Mouse (Mus musculus): ENCODE results near the gene Ntrk3. TPM values are rescaled to one million over a fixed set of nuclear protein-coding genes. Genes with fewer than 3 reads are reported as not detected.

Ntrk3 gene
- polyA plus RNA-seq, 1 experiment from 2014 or later: 18.3 TPM

- no peak for ATAC-seq
- H3K36me3 ChIP-seq: no peaks in the 10 kb centered on the region
- 72% methylated on average over 3 of the region's 3 CpGs for whole genome bisulfite sequencing
- no peak overlapping the region for H3K27ac ChIP-seq
- no peaks in the 10 kb centered on the region; the same call in 1 of the 2 replicates for H3K4me1 ChIP-seq (replicated peaks)
- no peaks in the 10 kb centered on the region for H3K27me3 ChIP-seq
- no peaks in the 10 kb centered on the region for H3K9me3 ChIP-seq
- no peak overlapping the region for H3K4me3 ChIP-seq (replicated peaks)
- no peak overlapping the region for H3K4me2 ChIP-seq (replicated peaks)
- H3K9ac ChIP-seq (replicated peaks): no peak overlapping the region
These were observed 468.1 kb downstream of the Ntrk3 start for GRCm38 (mm10) chr7:78269506-78270250.

- Histone ChIP-seq H3K27me3 (no peaks in the 10 kb centered on the region), H3K27ac (no peak overlapping the region), H3K9ac (replicated peaks) (no peak overlapping the region), H3K4me2 (replicated peaks) (no peak overlapping the region), H3K4me3 (replicated peaks) (no peak overlapping the region), H3K36me3 (no peaks in the 10 kb centered on the region), H3K4me1 (replicated peaks) (no peaks in the 10 kb centered on the region; the same call in 1 of the 2 replicates), H3K9me3 (no peaks in the 10 kb centered on the region)
- 0 out of 2 replicates have a peak, but pooled peaks have one; percentile 20 for ATAC-seq
- 7% methylated on average over 1 of the region's 1 CpGs for WGBS
These were observed 470.3 kb downstream of the Ntrk3 start for GRCm38 (mm10) chr7:78267461-78268007.

DNA sequence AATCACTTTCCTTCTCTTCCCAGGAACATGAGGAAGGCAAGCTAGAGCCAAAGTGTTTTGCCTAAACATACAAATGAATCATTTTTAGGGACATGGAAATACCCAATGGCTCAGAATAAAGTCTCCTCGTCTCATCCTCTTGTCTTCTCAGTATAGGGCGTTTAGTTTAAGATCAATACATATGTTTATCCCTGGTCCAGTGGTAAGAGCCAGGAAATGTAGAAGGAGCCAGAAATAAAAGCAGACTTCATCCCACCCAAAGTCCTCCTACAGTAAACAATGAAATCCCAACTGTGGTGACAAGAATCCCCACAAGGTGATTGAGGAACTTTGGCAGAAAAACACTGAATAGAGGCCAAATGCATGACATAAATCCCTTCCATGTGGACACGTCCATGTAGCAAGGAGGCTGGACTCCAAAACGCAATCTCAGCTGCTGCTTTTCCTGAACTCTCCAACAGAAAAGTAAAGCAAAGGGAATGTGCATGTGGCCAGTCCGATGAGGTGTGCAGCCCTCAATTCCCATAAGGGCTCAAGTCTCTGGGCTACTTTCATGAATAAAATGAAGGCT lies 473.3 kb downstream of the Ntrk3 start:
- Histone ChIP-seq H3K36me3 (no peaks in the 10 kb centered on the region), H3K4me2 (replicated peaks) (no peak overlapping the region), H3K9ac (replicated peaks) (no peak overlapping the region), H3K4me1 (replicated peaks) (no peaks in the 10 kb centered on the region; the same call in 1 of the 2 replicates), H3K4me3 (replicated peaks) (no peak overlapping the region), H3K27me3 (no peaks in the 10 kb centered on the region), H3K9me3 (no peaks in the 10 kb centered on the region), H3K27ac (no peak overlapping the region)
- ATAC-seq: no peak
- WGBS: 76% methylated on average over 5 of the region's 5 CpGs

DNA sequence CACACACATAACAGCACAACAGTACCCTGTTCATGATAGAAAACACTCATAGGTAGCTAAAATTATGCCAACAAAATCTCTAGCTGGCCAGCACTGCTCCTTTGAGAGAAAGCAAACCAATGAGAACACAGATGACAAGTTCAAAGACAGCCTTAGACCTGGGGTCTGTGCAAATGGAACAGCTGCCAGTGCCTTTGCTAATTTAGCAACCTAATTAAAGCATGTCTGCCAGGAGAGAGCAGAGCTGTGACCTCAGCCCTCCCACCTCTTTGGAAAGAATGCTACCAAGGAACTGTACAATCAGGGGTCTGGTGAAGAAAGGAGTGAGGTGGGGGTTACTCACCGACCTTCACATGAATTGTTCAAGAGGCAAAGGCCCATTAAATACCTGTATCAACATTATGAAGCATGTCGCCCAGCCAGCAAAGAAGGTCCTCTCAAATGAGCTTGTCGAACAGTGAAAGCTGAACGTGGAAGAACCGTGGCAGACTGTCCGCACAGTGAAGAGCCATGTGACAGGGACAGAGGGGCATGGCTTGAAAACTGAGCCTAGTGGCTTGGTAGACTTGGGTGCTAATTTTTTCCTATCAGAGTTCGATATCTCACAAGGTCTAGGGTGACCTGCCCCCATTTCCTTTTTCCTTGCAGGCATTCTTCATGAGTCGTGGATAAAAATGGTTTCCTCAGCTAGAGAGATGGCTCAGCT lies 476.2 kb downstream of the Ntrk3 start:
- Histone ChIP-seq H3K4me1 (replicated peaks) (no peaks in the 10 kb centered on the region), H3K27me3 (no peaks in the 10 kb centered on the region), H3K36me3 (no peaks in the 10 kb centered on the region), H3K27ac (no peak overlapping the region), H3K4me2 (replicated peaks) (no peak overlapping the region), H3K9ac (replicated peaks) (no peak overlapping the region), H3K9me3 (no peaks in the 10 kb centered on the region), H3K4me3 (replicated peaks) (no peak overlapping the region)
- ATAC-seq: peak; percentile 58
- 66% methylated on average over 8 of the region's 8 CpGs for WGBS

- Histone ChIP-seq H3K4me2 (replicated peaks) (no peak overlapping the region), H3K9me3 (no peaks in the 10 kb centered on the region), H3K27me3 (no peaks in the 10 kb centered on the region), H3K36me3 (no peaks in the 10 kb centered on the region), H3K9ac (replicated peaks) (no peak overlapping the region), H3K27ac (no peak overlapping the region), H3K4me3 (replicated peaks) (no peak overlapping the region), H3K4me1 (replicated peaks) (no peaks in the 10 kb centered on the region)
- no peak for ATAC-seq
- WGBS: 55% methylated on average over 4 of the region's 4 CpGs
These were observed 479.7 kb downstream of the Ntrk3 start for GRCm38 (mm10) chr7:78258151-78258550.

DNA sequence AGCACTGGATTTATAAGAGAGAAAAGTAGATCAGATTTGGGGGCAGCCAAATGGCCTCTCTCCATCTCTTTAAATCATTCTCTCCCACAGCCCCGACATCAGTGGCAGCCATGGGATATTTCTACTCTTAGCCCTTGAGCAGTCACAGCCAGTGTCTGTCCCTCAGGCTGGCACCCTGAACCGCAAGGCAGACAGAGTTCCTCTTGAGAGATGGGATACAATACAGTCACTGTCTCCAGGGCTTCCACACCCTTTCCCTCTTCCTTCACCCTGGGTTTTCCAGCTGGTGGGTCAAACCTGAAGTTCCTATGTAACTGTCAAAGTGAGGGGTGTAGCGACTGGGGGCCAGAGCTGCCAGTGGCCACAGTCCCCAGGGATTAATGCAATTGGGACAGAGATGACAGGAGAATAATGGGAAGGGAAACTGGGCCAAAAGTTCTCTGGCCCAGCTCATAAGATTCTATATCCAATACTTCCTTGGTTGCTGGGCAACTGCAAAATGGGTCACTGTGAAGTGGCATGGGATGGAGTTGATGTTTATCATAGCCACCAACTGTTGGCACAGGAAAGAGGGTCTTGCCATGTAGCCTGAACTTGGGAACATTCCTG lies 483.9 kb downstream of the Ntrk3 start:
- H3K4me1 ChIP-seq (replicated peaks): no peaks in the 10 kb centered on the region
- no peak overlapping the region for H3K27ac ChIP-seq
- H3K4me2 ChIP-seq (replicated peaks): no peak overlapping the region
- no peak for ATAC-seq
- 85% methylated on average over 3 of the region's 3 CpGs for WGBS
- no peaks in the 10 kb centered on the region for H3K36me3 ChIP-seq
- no peak overlapping the region for H3K9ac ChIP-seq (replicated peaks)
- H3K4me3 ChIP-seq (replicated peaks): no peak overlapping the region
- no peaks in the 10 kb centered on the region for H3K9me3 ChIP-seq
- no peaks in the 10 kb centered on the region for H3K27me3 ChIP-seq

- H3K4me2 ChIP-seq (replicated peaks): no peak overlapping the region
- peaks cover 5% of the 10 kb centered on the region for H3K36me3 ChIP-seq
- H3K4me3 ChIP-seq (replicated peaks): no peak overlapping the region
- no peaks in the 10 kb centered on the region for H3K9me3 ChIP-seq
- no peaks in the 10 kb centered on the region for H3K4me1 ChIP-seq (replicated peaks)
- 82% methylated on average over 5 of the region's 5 CpGs for WGBS
- ATAC-seq: no peak
- no peaks in the 10 kb centered on the region for H3K27me3 ChIP-seq
- no peak overlapping the region for H3K9ac ChIP-seq (replicated peaks)
- no peak overlapping the region for H3K27ac ChIP-seq
These were observed 489.6 kb downstream of the Ntrk3 start for GRCm38 (mm10) chr7:78248119-78248642.

- Histone ChIP-seq H3K9me3 (no peaks in the 10 kb centered on the region), H3K27ac (no peak overlapping the region), H3K36me3 (no peaks in the 10 kb centered on the region), H3K4me1 (replicated peaks) (no peaks in the 10 kb centered on the region), H3K9ac (replicated peaks) (no peak overlapping the region), H3K4me2 (replicated peaks) (no peak overlapping the region), H3K27me3 (no peaks in the 10 kb centered on the region), H3K4me3 (replicated peaks) (no peak overlapping the region)
- 0 out of 2 replicates have a peak, but pooled peaks have one; percentile 34 for ATAC-seq
- 66% methylated on average over 2 of the region's 2 CpGs for WGBS
These were observed 498.8 kb downstream of the Ntrk3 start for GRCm38 (mm10) chr7:78239012-78239411.

- 46% methylated on average over 6 of the region's 6 CpGs for WGBS
- Histone ChIP-seq H3K4me2 (replicated peaks) (no peak overlapping the region), H3K9ac (replicated peaks) (no peak overlapping the region), H3K27ac (no peak overlapping the region), H3K9me3 (no peaks in the 10 kb centered on the region), H3K4me3 (replicated peaks) (no peak overlapping the region), H3K4me1 (replicated peaks) (peaks cover 11% of the 10 kb centered on the region), H3K27me3 (no peaks in the 10 kb centered on the region), H3K36me3 (no peaks in the 10 kb centered on the region)
- ATAC-seq: peak; percentile 43; the same call in 1 of the 2 replicates
These were observed 516.1 kb downstream of the Ntrk3 start for GRCm38 (mm10) chr7:78221668-78222067.

DNA sequence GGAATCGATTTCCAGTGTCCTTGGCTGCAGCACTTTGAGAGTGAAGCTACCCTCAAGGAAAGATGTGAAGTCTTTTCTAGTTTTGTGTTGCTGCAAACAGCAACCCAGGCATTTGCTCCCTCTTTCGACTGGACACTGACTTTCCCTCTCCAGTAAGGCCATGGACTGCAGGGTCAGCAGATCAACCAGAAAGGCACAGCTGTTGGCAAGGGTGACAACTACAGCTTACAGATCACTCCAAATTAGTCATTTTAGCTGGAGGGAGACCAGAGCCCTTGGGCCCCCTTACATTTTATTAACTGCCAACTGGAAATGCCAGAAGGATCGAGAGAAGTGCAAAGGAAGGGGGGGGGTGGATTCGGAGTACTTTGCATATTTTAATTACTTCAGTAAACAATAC lies 516.9 kb downstream of the Ntrk3 start:
- Histone ChIP-seq H3K4me2 (replicated peaks) (no peak overlapping the region), H3K9ac (replicated peaks) (no peak overlapping the region), H3K36me3 (no peaks in the 10 kb centered on the region), H3K27me3 (no peaks in the 10 kb centered on the region), H3K4me3 (replicated peaks) (no peak overlapping the region), H3K4me1 (replicated peaks) (peaks cover 11% of the 10 kb centered on the region), H3K27ac (no peak overlapping the region), H3K9me3 (no peaks in the 10 kb centered on the region)
- no peak for ATAC-seq
- WGBS: 69% methylated on average over 4 of the region's 4 CpGs

- Histone ChIP-seq H3K27me3 (peaks cover 4% of the 10 kb centered on the region; the same call in 1 of the 2 replicates), H3K4me2 (replicated peaks) (peak overlapping the region; percentile 41), H3K9me3 (no peaks in the 10 kb centered on the region), H3K27ac (peak overlapping the region; percentile 63), H3K4me1 (replicated peaks) (peaks cover 15% of the 10 kb centered on the region), H3K4me3 (replicated peaks) (no peak overlapping the region), H3K9ac (replicated peaks) (no peak overlapping the region), H3K36me3 (no peaks in the 10 kb centered on the region)
- 18% methylated on average over 17 of the region's 17 CpGs for WGBS
- ATAC-seq: peak; percentile 94
These were observed 546.7 kb downstream of the Ntrk3 start for GRCm38 (mm10) chr7:78190931-78191653.
